Mouse (Mus musculus) brain, embryonic 14.5 days (tissue): ENCODE data around the gene Lsm3.

ENCODE experiments used
- CTCF ChIP-seq: fragments of 200-500 bp; IDR thresholded peaks from 2 replicates; pipeline ENCODE4 v1.5.1; 2012; ENCODE audit warnings: inconsistent platforms, mild to moderate bottlenecking, moderate library complexity, borderline replicate concordance; ENCODE audit not compliant: insufficient read depth, insufficient read length; ENCODE audit errors: extremely low read depth
- POLR2A ChIP-seq: fragments of 200-500 bp; IDR thresholded peaks from 2 replicates; pipeline ENCODE4 v1.6.1; 2012; ENCODE audit warnings: mild to moderate bottlenecking, inconsistent platforms, borderline replicate concordance; ENCODE audit not compliant: poor library complexity, insufficient read depth, insufficient read length, severe bottlenecking; ENCODE audit errors: extremely low read depth

DNA sequence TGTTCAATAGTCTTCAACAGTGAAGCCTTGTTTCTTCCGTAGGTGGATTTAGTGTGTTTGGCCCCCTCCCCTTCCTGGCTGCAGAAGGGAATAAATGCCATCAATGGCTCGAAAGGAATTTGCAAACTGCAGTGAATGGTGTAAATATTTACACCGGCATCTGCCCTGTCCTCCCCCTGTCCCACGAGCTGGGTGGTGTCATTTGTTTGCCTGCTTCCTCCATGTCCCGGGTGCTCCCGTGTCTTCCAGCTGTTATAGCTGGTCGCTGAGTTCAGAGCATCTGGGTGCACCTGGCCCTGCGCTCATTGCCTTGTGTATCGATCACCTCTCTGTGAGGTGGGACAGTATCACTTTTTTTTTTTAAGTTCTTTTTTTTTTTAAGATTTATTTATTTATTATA lies 50.7 kb downstream of the Lsm3 start:
- TF ChIP-seq POLR2A (no peak), CTCF (no peak)
